32 mouse cellular contexts compared by ENCODE assay signal in genomic region chr2:92487791-92488190, GRCm38 (mm10).
"Had no signal": no experiment of that assay in that cellular context is flagged by ENCODE, and none has a peak within 500 bp of the region (broad histone marks: within the 10 kb centered on the region; RNA-seq: fewer than 3 reads in every experiment).

No protein-coding gene starts in this region.

- H3K27ac ChIP-seq: limb, embryonic 10.5 days; limb, embryonic 12.5 days; limb, embryonic 13.5 days; limb, embryonic 15.5 days; liver, embryonic 12.5 days; liver, embryonic 13.5 days; liver, embryonic 14.5 days; liver, embryonic 15.5 days; lung, embryonic 15.5 days; macrophage; midbrain, embryonic 10.5 days; midbrain, embryonic 12.5 days; midbrain, embryonic 13.5 days; midbrain, embryonic 15.5 days; neural tube, embryonic 12.5 days had no signal

- H3K9ac ChIP-seq: limb, embryonic 12.5 days; limb, embryonic 13.5 days; limb, embryonic 15.5 days; liver, embryonic 12.5 days; liver, embryonic 13.5 days; liver, embryonic 14.5 days; liver, embryonic 15.5 days; liver, postnatal 0 days; lung, embryonic 14.5 days; lung, embryonic 15.5 days; midbrain, embryonic 12.5 days; midbrain, embryonic 13.5 days; midbrain, embryonic 15.5 days; neural tube, embryonic 12.5 days had no signal

- DNase-seq: left cerebral cortex, postnatal 4 days; liver; liver, embryonic 13.5 days; liver, postnatal 0 days; lung, adult 18-20 months; lung, adult 2 months; lung, embryonic 14.5 days; lung, postnatal 10 days; lung, postnatal 14 days; lung, postnatal 36 days; lung, postnatal 4 days; midbrain, embryonic 14.5 days had no signal

- H3K4me2 ChIP-seq: limb, embryonic 12.5 days; limb, embryonic 13.5 days; limb, embryonic 15.5 days; liver, embryonic 11.5 days; liver, embryonic 12.5 days; liver, embryonic 13.5 days; liver, embryonic 15.5 days; lung, embryonic 14.5 days; lung, embryonic 15.5 days; midbrain, embryonic 11.5 days; midbrain, embryonic 12.5 days; midbrain, embryonic 13.5 days; midbrain, embryonic 15.5 days; neural tube, embryonic 12.5 days had no signal

- H3K4me3 ChIP-seq: limb, embryonic 10.5 days; limb, embryonic 12.5 days; limb, embryonic 13.5 days; limb, embryonic 15.5 days; liver, embryonic 12.5 days; liver, embryonic 13.5 days; liver, embryonic 15.5 days; lung, embryonic 15.5 days; megakaryocyte, embryonic 14.5 days; midbrain, embryonic 10.5 days; midbrain, embryonic 12.5 days; midbrain, embryonic 13.5 days; midbrain, embryonic 15.5 days; myocyte; neural tube, embryonic 12.5 days had no signal

- H3K36me3 ChIP-seq: limb, embryonic 10.5 days; limb, embryonic 12.5 days; limb, embryonic 13.5 days; limb, embryonic 15.5 days; liver, embryonic 12.5 days; liver, embryonic 13.5 days; liver, embryonic 15.5 days; lung, embryonic 15.5 days; midbrain, embryonic 10.5 days; midbrain, embryonic 12.5 days; midbrain, embryonic 13.5 days; midbrain, embryonic 15.5 days; neural tube, embryonic 12.5 days had no signal

- H3K9me3 ChIP-seq: limb, embryonic 10.5 days; limb, embryonic 12.5 days; limb, embryonic 13.5 days; limb, embryonic 15.5 days; liver, embryonic 12.5 days; liver, embryonic 13.5 days; liver, embryonic 15.5 days; lung, embryonic 15.5 days; megakaryocyte, embryonic 14.5 days; midbrain, embryonic 10.5 days; midbrain, embryonic 12.5 days; midbrain, embryonic 13.5 days; midbrain, embryonic 15.5 days; neural tube, embryonic 12.5 days had no signal

- ATAC-seq: liver, embryonic 12.5 days; liver, postnatal 0 days; lung, postnatal 0 days; midbrain, embryonic 13.5 days; midbrain, embryonic 15.5 days; midbrain, embryonic 16.5 days had no signal
